Mouse (Mus musculus): ENCODE measurements around the gene Klk1b1. TPM values are rescaled to one million over a fixed set of nuclear protein-coding genes. Genes with fewer than 3 reads are reported as not detected.

The Klk1b1 gene
- not detected in 2 replicates for polyA plus RNA-seq (2014; fragmentation: Nextera tagmentation; extraction: Ambion mirVana)

- Histone ChIP-seq H3K27me3 (ENCODE audit: control insufficient read depth, insufficient read depth, low read length) (no peaks in the 10 kb centered on the region), H3K9me3 (ENCODE audit: control insufficient read depth, low read length) (no peaks in the 10 kb centered on the region), H3K9ac (ENCODE audit: low read length) (no peak within 1 kb of the TSS), H3K4me1 (replicated peaks; ENCODE audit: control insufficient read depth, insufficient read depth, low read length) (no peaks in the 10 kb centered on the region), H3K36me3 (ENCODE audit: control insufficient read depth, insufficient read depth, low read length) (no peaks in the 10 kb centered on the region), H3K4me3 (ENCODE audit: low read depth, low read length) (no peak within 1 kb of the TSS), H3K27ac (ENCODE audit: low read depth, low read length) (no peak within 1 kb of the TSS), H3K4me2 (ENCODE audit: low read depth, low read length, severe bottlenecking) (no peak within 1 kb of the TSS)
- ATAC-seq (replicated peaks; ENCODE audit: low FRiP score) (no peak), DNase-seq (ENCODE audit: low spot score) (no peak)
- 81% methylated on average over 3 of the region's 3 CpGs for WGBS
Observed at GRCm38 (mm10) chr7:43966451-43966850, at the start of gene Klk1b1. Klk1b1 (plus strand) TSS chr7:43966751.

DNA sequence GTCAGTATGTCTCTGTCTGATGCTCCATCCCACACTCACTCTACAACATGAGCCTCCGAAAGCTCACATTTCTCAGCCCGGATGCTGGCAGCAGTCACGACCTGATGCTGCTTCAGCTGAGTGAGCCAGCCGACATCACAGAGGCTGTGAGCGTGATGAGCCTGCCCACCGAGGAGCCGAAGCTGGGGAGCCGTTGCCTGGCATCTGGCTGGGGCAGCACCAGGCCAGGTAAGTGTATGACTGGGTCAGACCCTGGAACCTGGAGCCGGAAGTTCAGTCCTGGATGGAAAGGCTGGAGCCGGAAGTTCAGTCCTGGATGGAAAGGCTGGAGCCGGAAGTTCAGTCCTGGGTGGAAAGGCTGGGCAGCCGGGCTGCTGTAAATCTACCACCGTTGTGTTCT is 48.1 kb upstream of the Klk1b1 start:
- Histone ChIP-seq H3K9ac (ENCODE audit: low read length) (no peak overlapping the region), H3K9me3 (ENCODE audit: control insufficient read depth, low read length) (no peaks in the 10 kb centered on the region), H3K36me3 (ENCODE audit: control insufficient read depth, insufficient read depth, low read length) (no peaks in the 10 kb centered on the region), H3K27me3 (ENCODE audit: control insufficient read depth, insufficient read depth, low read length) (no peaks in the 10 kb centered on the region), H3K4me3 (ENCODE audit: low read depth, low read length) (no peak overlapping the region), H3K4me1 (replicated peaks; ENCODE audit: control insufficient read depth, insufficient read depth, low read length) (no peaks in the 10 kb centered on the region), H3K27ac (ENCODE audit: low read depth, low read length) (no peak overlapping the region), H3K4me2 (ENCODE audit: low read depth, low read length, severe bottlenecking) (no peak overlapping the region)
- DNase-seq (ENCODE audit: low spot score) (peak; percentile 42), ATAC-seq (replicated peaks; ENCODE audit: low FRiP score) (no peak)
- 87% methylated on average over 13 of the region's 13 CpGs for WGBS

DNA sequence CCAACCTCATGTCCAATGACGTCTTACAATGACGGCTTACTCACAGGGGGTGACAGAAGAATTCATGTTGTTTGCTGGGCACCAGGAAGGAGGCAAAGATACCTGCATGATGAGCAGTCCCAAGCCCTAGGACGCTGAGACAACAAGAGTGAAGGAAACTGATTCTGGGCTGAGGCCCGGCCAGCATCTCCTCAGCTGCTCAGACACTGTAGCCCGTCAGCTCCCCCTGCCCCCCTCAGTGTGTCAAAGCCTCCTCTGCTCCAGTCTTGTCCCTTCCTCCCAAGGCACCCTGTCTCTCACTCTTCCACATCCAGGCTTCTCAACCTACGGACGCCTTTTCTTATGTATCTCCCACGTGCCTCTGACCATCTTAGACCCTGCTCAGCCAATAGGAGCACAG is 47.7 kb upstream of the Klk1b1 start:
- Histone ChIP-seq H3K4me2 (ENCODE audit: low read depth, low read length, severe bottlenecking) (no peak overlapping the region), H3K9me3 (ENCODE audit: control insufficient read depth, low read length) (no peaks in the 10 kb centered on the region), H3K36me3 (ENCODE audit: control insufficient read depth, insufficient read depth, low read length) (no peaks in the 10 kb centered on the region), H3K27me3 (ENCODE audit: control insufficient read depth, insufficient read depth, low read length) (no peaks in the 10 kb centered on the region), H3K4me1 (replicated peaks; ENCODE audit: control insufficient read depth, insufficient read depth, low read length) (no peaks in the 10 kb centered on the region), H3K27ac (ENCODE audit: low read depth, low read length) (no peak overlapping the region), H3K9ac (ENCODE audit: low read length) (no peak overlapping the region), H3K4me3 (ENCODE audit: low read depth, low read length) (no peak overlapping the region)
- ATAC-seq (replicated peaks; ENCODE audit: low FRiP score) (no peak), DNase-seq (ENCODE audit: low spot score) (peak; percentile 47)
- 80% methylated on average over 8 of the region's 8 CpGs for WGBS

- H3K4me3 ChIP-seq (ENCODE audit: low read depth, low read length), result no peak overlapping the region
- peak; percentile 88 for ATAC-seq (replicated peaks; ENCODE audit: low FRiP score)
- WGBS, result 33% methylated on average over 14 of the region's 14 CpGs
Observed at GRCm38 (mm10) chr7:43919559-43920451, 46.7 kb upstream of the Klk1b1 start.

DNA sequence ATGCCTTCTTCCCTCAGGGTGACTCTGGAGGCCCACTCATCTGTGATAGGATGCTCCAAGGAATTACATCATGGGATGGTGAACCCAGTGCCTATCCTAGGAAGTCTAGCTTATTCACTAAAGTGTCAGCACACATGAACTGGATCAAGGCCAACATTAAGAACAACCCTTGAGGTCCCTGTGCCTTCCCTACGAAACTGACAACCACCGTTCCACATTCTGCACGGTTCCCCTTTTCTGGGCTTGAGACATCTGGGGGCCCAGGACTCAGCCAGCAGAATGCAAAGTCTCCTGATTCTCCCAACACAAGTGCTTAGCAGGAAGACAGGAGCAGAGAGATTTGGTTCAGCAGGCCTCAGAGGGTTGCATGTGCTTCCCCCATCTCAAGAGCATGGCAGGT is 46.0 kb upstream of the Klk1b1 start:
- H3K27me3 ChIP-seq (ENCODE audit: control insufficient read depth, insufficient read depth, low read length), result no peaks in the 10 kb centered on the region
- H3K27ac ChIP-seq (ENCODE audit: low read depth, low read length), result no peak overlapping the region
- H3K36me3 ChIP-seq (ENCODE audit: control insufficient read depth, insufficient read depth, low read length), result no peaks in the 10 kb centered on the region
- DNase-seq (ENCODE audit: low spot score) (no peak), ATAC-seq (replicated peaks; ENCODE audit: low FRiP score) (no peak)
- no peaks in the 10 kb centered on the region for H3K9me3 ChIP-seq (ENCODE audit: control insufficient read depth, low read length)
- H3K4me3 ChIP-seq (ENCODE audit: low read depth, low read length), result no peak overlapping the region
- H3K9ac ChIP-seq (ENCODE audit: low read length), result no peak overlapping the region
- WGBS, result 92% methylated on average over 3 of the region's 3 CpGs
- H3K4me2 ChIP-seq (ENCODE audit: low read depth, low read length, severe bottlenecking), result no peak overlapping the region
- no peaks in the 10 kb centered on the region for H3K4me1 ChIP-seq (replicated peaks; ENCODE audit: control insufficient read depth, insufficient read depth, low read length)

More at GRCm38 (mm10) chr7:43919559-43920451, 46.7 kb upstream of the Klk1b1 start:
- Histone ChIP-seq H3K27ac (ENCODE audit: low read depth, low read length) (no peak overlapping the region), H3K9ac (ENCODE audit: low read length) (no peak overlapping the region), H3K4me1 (replicated peaks; ENCODE audit: control insufficient read depth, insufficient read depth, low read length) (no peaks in the 10 kb centered on the region), H3K36me3 (ENCODE audit: control insufficient read depth, insufficient read depth, low read length) (no peaks in the 10 kb centered on the region), H3K9me3 (ENCODE audit: control insufficient read depth, low read length) (no peaks in the 10 kb centered on the region), H3K4me2 (ENCODE audit: low read depth, low read length, severe bottlenecking) (no peak overlapping the region), H3K27me3 (ENCODE audit: control insufficient read depth, insufficient read depth, low read length) (no peaks in the 10 kb centered on the region)
- DNase-seq (ENCODE audit: low spot score), result peak; percentile 86

DNA sequence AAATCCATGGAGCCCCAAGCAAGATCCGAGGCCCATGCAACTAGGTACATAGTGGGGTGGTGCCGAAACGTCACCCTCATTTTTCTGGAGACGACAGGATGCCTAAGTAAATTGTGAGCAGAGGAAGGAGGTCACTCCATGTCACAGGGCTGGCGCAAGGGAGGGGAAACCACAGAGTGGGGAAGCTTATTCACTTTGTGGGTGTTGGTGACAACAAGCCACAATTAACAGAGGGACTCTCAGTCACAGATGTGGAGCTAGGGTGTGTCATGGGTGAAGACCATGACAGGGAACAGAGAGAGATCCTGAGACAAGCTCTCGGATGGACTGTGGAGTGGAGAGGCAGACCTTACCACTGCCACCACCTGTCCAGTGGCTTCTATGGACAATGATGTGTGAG is 45.5 kb upstream of the Klk1b1 start:
- no peak for DNase-seq (ENCODE audit: low spot score)
- H3K27ac ChIP-seq (ENCODE audit: low read depth, low read length), result no peak overlapping the region
- no peaks in the 10 kb centered on the region for H3K27me3 ChIP-seq (ENCODE audit: control insufficient read depth, insufficient read depth, low read length)
- 84% methylated on average over 6 of the region's 6 CpGs for WGBS
- no peak overlapping the region for H3K9ac ChIP-seq (ENCODE audit: low read length)
- no peaks in the 10 kb centered on the region for H3K36me3 ChIP-seq (ENCODE audit: control insufficient read depth, insufficient read depth, low read length)
- no peak overlapping the region for H3K4me3 ChIP-seq (ENCODE audit: low read depth, low read length)
- H3K4me1 ChIP-seq (replicated peaks; ENCODE audit: control insufficient read depth, insufficient read depth, low read length), result no peaks in the 10 kb centered on the region
- ATAC-seq (replicated peaks; ENCODE audit: low FRiP score), result no peak
- H3K4me2 ChIP-seq (ENCODE audit: low read depth, low read length, severe bottlenecking), result no peak overlapping the region
- H3K9me3 ChIP-seq (ENCODE audit: control insufficient read depth, low read length), result no peaks in the 10 kb centered on the region

DNA sequence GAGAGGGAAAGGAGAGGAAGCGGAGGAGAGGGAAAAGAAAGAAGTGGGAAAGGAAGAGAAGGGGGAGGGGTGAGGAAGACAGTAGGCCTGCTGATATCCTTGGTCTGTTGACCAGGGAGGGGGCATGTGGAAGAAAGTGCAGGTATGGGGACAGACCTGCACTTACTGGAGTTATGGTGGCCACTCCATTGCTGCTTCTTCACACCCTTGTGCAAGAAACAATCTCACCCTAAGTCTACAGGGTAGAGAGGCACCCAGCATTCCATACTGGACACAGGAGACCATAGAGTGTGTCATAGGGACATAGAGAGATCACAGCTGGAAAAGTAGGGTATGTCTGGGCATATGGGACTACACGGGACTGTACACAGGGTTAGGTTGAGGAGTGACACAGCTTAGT is 44.6 kb upstream of the Klk1b1 start:
- Histone ChIP-seq H3K9me3 (ENCODE audit: control insufficient read depth, low read length) (no peaks in the 10 kb centered on the region), H3K4me1 (replicated peaks; ENCODE audit: control insufficient read depth, insufficient read depth, low read length) (no peaks in the 10 kb centered on the region), H3K9ac (ENCODE audit: low read length) (no peak overlapping the region), H3K27ac (ENCODE audit: low read depth, low read length) (no peak overlapping the region), H3K27me3 (ENCODE audit: control insufficient read depth, insufficient read depth, low read length) (no peaks in the 10 kb centered on the region), H3K4me3 (ENCODE audit: low read depth, low read length) (no peak overlapping the region), H3K36me3 (ENCODE audit: control insufficient read depth, insufficient read depth, low read length) (no peaks in the 10 kb centered on the region), H3K4me2 (ENCODE audit: low read depth, low read length, severe bottlenecking) (no peak overlapping the region)
- ATAC-seq (replicated peaks; ENCODE audit: low FRiP score), result no peak
- 88% methylated on average over 2 of the region's 2 CpGs for WGBS
- no peak for DNase-seq (ENCODE audit: low spot score)

DNA sequence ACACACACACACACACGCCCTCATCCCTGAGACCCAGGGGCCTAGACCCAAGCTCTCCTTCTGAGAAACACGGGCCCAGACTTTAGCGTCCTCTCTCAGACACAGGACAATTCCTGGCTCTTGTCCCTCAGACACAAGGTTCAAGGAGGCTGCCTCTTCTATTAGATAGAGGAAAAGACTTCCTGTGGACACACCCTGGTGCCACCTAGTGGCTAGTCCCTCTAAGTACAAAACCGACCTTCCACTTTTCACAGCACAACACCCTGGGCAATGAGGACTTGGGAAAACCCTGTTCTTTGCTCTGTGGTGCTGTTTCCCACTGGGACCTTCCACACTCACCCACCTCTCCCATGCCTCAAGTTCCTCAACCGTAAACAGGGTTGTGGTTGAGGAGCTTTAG is 40.6 kb upstream of the Klk1b1 start:
- Histone ChIP-seq H3K27ac (ENCODE audit: low read depth, low read length) (no peak overlapping the region), H3K36me3 (ENCODE audit: control insufficient read depth, insufficient read depth, low read length) (no peaks in the 10 kb centered on the region), H3K27me3 (ENCODE audit: control insufficient read depth, insufficient read depth, low read length) (no peaks in the 10 kb centered on the region), H3K4me2 (ENCODE audit: low read depth, low read length, severe bottlenecking) (no peak overlapping the region), H3K4me1 (replicated peaks; ENCODE audit: control insufficient read depth, insufficient read depth, low read length) (no peaks in the 10 kb centered on the region), H3K9ac (ENCODE audit: low read length) (no peak overlapping the region), H3K9me3 (ENCODE audit: control insufficient read depth, low read length) (no peaks in the 10 kb centered on the region), H3K4me3 (ENCODE audit: low read depth, low read length) (no peak overlapping the region)
- 68% methylated on average over 5 of the region's 5 CpGs for WGBS
- no peak for ATAC-seq (replicated peaks; ENCODE audit: low FRiP score)
- DNase-seq (ENCODE audit: low spot score), result no peak

GRCm38 (mm10) chr7:43928521-43928920 is 38.0 kb upstream of the Klk1b1 start:
- peak; percentile 66 for DNase-seq (ENCODE audit: low spot score)
- no peak overlapping the region for H3K27ac ChIP-seq (ENCODE audit: low read depth, low read length)
- ATAC-seq (replicated peaks; ENCODE audit: low FRiP score), result no peak
- H3K4me2 ChIP-seq (ENCODE audit: low read depth, low read length, severe bottlenecking), result no peak overlapping the region
- no peaks in the 10 kb centered on the region for H3K27me3 ChIP-seq (ENCODE audit: control insufficient read depth, insufficient read depth, low read length)
- no peak overlapping the region for H3K9ac ChIP-seq (ENCODE audit: low read length)
- no peak overlapping the region for H3K4me3 ChIP-seq (ENCODE audit: low read depth, low read length)
- no peaks in the 10 kb centered on the region for H3K36me3 ChIP-seq (ENCODE audit: control insufficient read depth, insufficient read depth, low read length)
- H3K9me3 ChIP-seq (ENCODE audit: control insufficient read depth, low read length), result no peaks in the 10 kb centered on the region
- H3K4me1 ChIP-seq (replicated peaks; ENCODE audit: control insufficient read depth, insufficient read depth, low read length), result no peaks in the 10 kb centered on the region
- 54% methylated on average over 4 of the region's 4 CpGs for WGBS

Data from forebrain, embryonic 11.5 days (tissue).